Mouse (Mus musculus) heart, embryonic 11.5 days (tissue): ENCODE measurements at regions not wholly inside any gene's neighbourhood (a gene's known extent, or its start where the extent isn't known, plus 50 kb on each side); places are given as distances from the start of the nearest gene placed in this dataset.

ENCODE experiments used
- ATAC-seq: fragments of 200-750 bp; cut with Nextera tagmentation; replicated peaks from 2 replicates; pipeline ENCODE4 v1.8.0; 2017; ENCODE audit warnings: moderate library complexity; ENCODE audit not compliant: insufficient number of reproducible peaks, low FRiP score, low TSS enrichment
- H3K27ac ChIP-seq: fragments of 300-500 bp; sonication (generic); 2 replicates; pipeline ENCODE4 v1.5.1; 2014; ENCODE audit warnings: mild to moderate bottlenecking, low read depth, low read length
- H3K27me3 ChIP-seq: fragments of 300-500 bp; sonication (generic); 2 replicates; pipeline ENCODE4 v1.6.1; 2014; ENCODE audit warnings: mild to moderate bottlenecking, low read length, mixed read lengths; ENCODE audit not compliant: control insufficient read depth, insufficient read depth
- H3K36me3 ChIP-seq: fragments of 300-500 bp; sonication (generic); 2 replicates; pipeline ENCODE4 v1.6.1; 2014; ENCODE audit warnings: mild to moderate bottlenecking, low read length, moderate library complexity, mixed read lengths; ENCODE audit not compliant: control insufficient read depth, insufficient read depth
- H3K4me1 ChIP-seq: fragments of 300-500 bp; sonication (generic); 2 replicates; pipeline ENCODE4 v1.6.1; 2014; ENCODE audit warnings: low read length; ENCODE audit not compliant: control insufficient read depth, insufficient read depth
- H3K4me2 ChIP-seq: fragments of 300-500 bp; sonication (generic); 2 replicates; pipeline ENCODE4 v1.6.1; 2014; ENCODE audit warnings: mild to moderate bottlenecking, moderate library complexity
- H3K4me3 ChIP-seq: fragments of 300-500 bp; sonication (generic); 2 replicates; pipeline ENCODE4 v1.5.1; 2014; ENCODE audit warnings: low read depth, low read length
- H3K9ac ChIP-seq: fragments of 300-500 bp; sonication (generic); 2 replicates; pipeline ENCODE4 v1.6.1; 2014; ENCODE audit warnings: mild to moderate bottlenecking, low read depth, low read length, moderate library complexity
- H3K9me3 ChIP-seq: fragments of 300-500 bp; sonication (generic); replicated peaks from 2 replicates; pipeline ENCODE4 v1.6.1; 2016; ENCODE audit warnings: low read length; ENCODE audit not compliant: control insufficient read depth
- WGBS: fragments of 180-500 bp; shearing (Covaris S2); extraction: QIAGEN DNeasy Blood & Tissue Kit; methylation state at CpG from one replicate; pipeline ENCODE4 v1.1.7; 2014; ENCODE audit not compliant: insufficient replicate concordance; 5-methylcytosine and 5-hydroxymethylcytosine counted together

GRCm38 (mm10) chr9:33760701-33761100 is 725.0 kb upstream of the Kirrel3 start:
- H3K9me3 ChIP-seq = no peaks in the 10 kb centered on the region
- ATAC-seq = no peak
- H3K36me3 ChIP-seq = no peaks in the 10 kb centered on the region

GRCm38 (mm10) chr9:33766235-33766634 is 719.5 kb upstream of the Kirrel3 start:
- no peak overlapping the region for H3K27ac ChIP-seq

More at GRCm38 (mm10) chr9:33760701-33761100, 725.0 kb upstream of the Kirrel3 start:
- H3K9ac ChIP-seq = no peak overlapping the region
- no peak overlapping the region for H3K27ac ChIP-seq
- H3K4me2 ChIP-seq = no peak overlapping the region
- no peaks in the 10 kb centered on the region for H3K27me3 ChIP-seq
- H3K4me3 ChIP-seq = no peak overlapping the region
- no peaks in the 10 kb centered on the region for H3K4me1 ChIP-seq

GRCm38 (mm10) chr9:33769811-33770210 is 715.9 kb upstream of the Kirrel3 start:
- ATAC-seq = no peak
- Histone ChIP-seq H3K4me3 (no peak overlapping the region), H3K27ac (no peak overlapping the region), H3K36me3 (no peaks in the 10 kb centered on the region), H3K4me1 (no peaks in the 10 kb centered on the region), H3K4me2 (no peak overlapping the region), H3K9me3 (no peaks in the 10 kb centered on the region), H3K27me3 (no peaks in the 10 kb centered on the region), H3K9ac (no peak overlapping the region)
- WGBS = 77% methylated on average over 2 of the region's 2 CpGs

More at GRCm38 (mm10) chr9:33766235-33766634, 719.5 kb upstream of the Kirrel3 start:
- 74% methylated on average over 2 of the region's 2 CpGs for WGBS
- Histone ChIP-seq H3K4me3 (no peak overlapping the region), H3K9me3 (no peaks in the 10 kb centered on the region), H3K36me3 (no peaks in the 10 kb centered on the region), H3K4me2 (no peak overlapping the region), H3K9ac (no peak overlapping the region), H3K27me3 (no peaks in the 10 kb centered on the region), H3K4me1 (no peaks in the 10 kb centered on the region)
- no peak for ATAC-seq

GRCm38 (mm10) chr9:33774178-33774577 is 711.5 kb upstream of the Kirrel3 start:
- no peak overlapping the region for H3K27ac ChIP-seq
- WGBS = 71% methylated on average over 5 of the region's 5 CpGs

GRCm38 (mm10) chr9:33790617-33791016 is 695.1 kb upstream of the Kirrel3 start:
- Histone ChIP-seq H3K9ac (no peak overlapping the region), H3K27me3 (no peaks in the 10 kb centered on the region), H3K4me1 (no peaks in the 10 kb centered on the region), H3K9me3 (no peaks in the 10 kb centered on the region), H3K27ac (no peak overlapping the region), H3K36me3 (no peaks in the 10 kb centered on the region), H3K4me3 (no peak overlapping the region), H3K4me2 (no peak overlapping the region)
- 65% methylated on average over 4 of the region's 4 CpGs for WGBS
- ATAC-seq = no peak

More at GRCm38 (mm10) chr9:33774178-33774577, 711.5 kb upstream of the Kirrel3 start:
- no peaks in the 10 kb centered on the region for H3K9me3 ChIP-seq
- H3K27me3 ChIP-seq = no peaks in the 10 kb centered on the region
- H3K4me3 ChIP-seq = no peak overlapping the region
- H3K9ac ChIP-seq = no peak overlapping the region
- no peaks in the 10 kb centered on the region for H3K4me1 ChIP-seq
- H3K36me3 ChIP-seq = no peaks in the 10 kb centered on the region
- no peak overlapping the region for H3K4me2 ChIP-seq
- no peak for ATAC-seq

- 65% methylated on average over 6 of the region's 6 CpGs for WGBS
- no peak overlapping the region for H3K9ac ChIP-seq
- H3K4me3 ChIP-seq = no peak overlapping the region
- no peak for ATAC-seq
- H3K9me3 ChIP-seq = no peaks in the 10 kb centered on the region
- no peak overlapping the region for H3K27ac ChIP-seq
- no peak overlapping the region for H3K4me2 ChIP-seq
- H3K4me1 ChIP-seq = no peaks in the 10 kb centered on the region
- H3K27me3 ChIP-seq = no peaks in the 10 kb centered on the region
- no peaks in the 10 kb centered on the region for H3K36me3 ChIP-seq
Measured at GRCm38 (mm10) chr9:33800250-33800649, 685.4 kb upstream of the Kirrel3 start.

- no peak for ATAC-seq
- Histone ChIP-seq H3K27ac (no peak overlapping the region), H3K4me2 (no peak overlapping the region), H3K4me3 (no peak overlapping the region), H3K9me3 (no peaks in the 10 kb centered on the region), H3K4me1 (no peaks in the 10 kb centered on the region), H3K27me3 (no peaks in the 10 kb centered on the region), H3K9ac (no peak overlapping the region), H3K36me3 (no peaks in the 10 kb centered on the region)
- WGBS = 48% methylated on average over 1 of the region's 1 CpGs
Measured at GRCm38 (mm10) chr9:33800763-33801162, 684.9 kb upstream of the Kirrel3 start.

GRCm38 (mm10) chr9:33814739-33815368 is 670.8 kb upstream of the Kirrel3 start:
- WGBS = 77% methylated on average over 5 of the region's 5 CpGs
- no peak for ATAC-seq

More at GRCm38 (mm10) chr9:33814739-33815368, 670.8 kb upstream of the Kirrel3 start:
- Histone ChIP-seq H3K27ac (no peak overlapping the region), H3K9me3 (no peaks in the 10 kb centered on the region), H3K27me3 (no peaks in the 10 kb centered on the region), H3K36me3 (no peaks in the 10 kb centered on the region), H3K4me3 (no peak overlapping the region), H3K9ac (no peak overlapping the region), H3K4me2 (no peak overlapping the region), H3K4me1 (no peaks in the 10 kb centered on the region)
